Mouse (Mus musculus): ENCODE measurements around the gene Lin52.
A peak's percentile ranks its signal among the peaks of the same experiment; 100 is the strongest.

Lin52 gene

DNA sequence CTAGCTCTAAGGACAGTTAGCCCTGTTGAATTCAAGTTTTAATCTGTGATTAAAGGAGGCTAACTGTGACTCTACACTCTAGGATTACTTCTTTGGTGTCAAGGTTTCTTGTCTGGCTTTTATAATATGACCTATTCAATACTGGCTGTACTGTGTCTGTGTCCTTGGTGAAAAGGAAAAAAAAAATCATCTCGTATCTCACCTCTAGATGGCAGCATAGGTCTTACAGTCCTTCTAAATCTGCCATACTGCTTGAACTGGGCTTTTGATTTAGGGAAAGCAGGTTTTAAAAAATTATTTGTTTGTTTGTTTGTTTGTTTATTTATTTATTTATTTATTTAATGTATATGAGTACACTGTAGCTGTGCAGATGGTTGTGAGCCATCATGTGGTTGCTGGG is 17.5 kb downstream of the Lin52 start:
- DNase-seq (ENCODE audit: low spot score), result peak; percentile 53

DNA sequence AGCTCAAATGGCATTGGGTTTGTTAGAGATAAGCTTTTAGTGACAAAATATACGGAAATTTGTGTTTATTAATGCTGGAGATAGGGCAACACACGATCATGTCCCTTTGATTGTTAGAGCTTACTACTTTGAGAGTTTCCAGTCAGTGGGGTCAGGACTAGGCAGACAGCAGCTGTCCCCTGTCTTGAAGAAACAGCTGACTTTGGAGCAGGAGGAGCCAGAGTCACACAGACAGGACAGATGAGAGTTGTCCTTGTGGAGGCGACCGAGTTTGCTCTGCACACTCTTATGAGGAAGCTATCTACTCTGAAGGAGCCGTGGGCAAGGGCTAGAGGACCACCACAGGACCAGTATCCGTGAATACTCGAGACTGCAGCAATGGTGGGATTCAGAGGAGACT is 27.7 kb downstream of the Lin52 start:
- no peak for DNase-seq (ENCODE audit: low spot score)

DNA sequence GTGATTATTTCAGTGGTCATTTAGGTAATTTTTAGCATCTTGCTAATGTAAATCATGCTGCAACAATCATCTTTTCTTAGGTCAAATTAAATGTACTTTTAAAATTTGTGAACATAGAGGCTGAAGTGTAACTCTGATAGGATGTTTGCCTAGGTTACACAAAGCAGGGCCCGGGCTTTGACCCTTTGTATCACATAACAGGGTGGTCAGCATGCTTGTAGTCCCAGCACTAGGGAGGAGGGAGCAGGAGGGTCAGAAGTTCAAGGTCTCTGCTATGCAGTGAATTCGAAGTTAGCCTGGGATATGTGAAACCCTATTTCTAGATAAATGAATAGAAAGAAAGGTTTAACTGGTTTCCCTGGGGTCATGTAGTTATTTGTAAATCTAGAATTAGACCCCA is 30.0 kb downstream of the Lin52 start:
- DNase-seq (ENCODE audit: low spot score), result no peak

DNA sequence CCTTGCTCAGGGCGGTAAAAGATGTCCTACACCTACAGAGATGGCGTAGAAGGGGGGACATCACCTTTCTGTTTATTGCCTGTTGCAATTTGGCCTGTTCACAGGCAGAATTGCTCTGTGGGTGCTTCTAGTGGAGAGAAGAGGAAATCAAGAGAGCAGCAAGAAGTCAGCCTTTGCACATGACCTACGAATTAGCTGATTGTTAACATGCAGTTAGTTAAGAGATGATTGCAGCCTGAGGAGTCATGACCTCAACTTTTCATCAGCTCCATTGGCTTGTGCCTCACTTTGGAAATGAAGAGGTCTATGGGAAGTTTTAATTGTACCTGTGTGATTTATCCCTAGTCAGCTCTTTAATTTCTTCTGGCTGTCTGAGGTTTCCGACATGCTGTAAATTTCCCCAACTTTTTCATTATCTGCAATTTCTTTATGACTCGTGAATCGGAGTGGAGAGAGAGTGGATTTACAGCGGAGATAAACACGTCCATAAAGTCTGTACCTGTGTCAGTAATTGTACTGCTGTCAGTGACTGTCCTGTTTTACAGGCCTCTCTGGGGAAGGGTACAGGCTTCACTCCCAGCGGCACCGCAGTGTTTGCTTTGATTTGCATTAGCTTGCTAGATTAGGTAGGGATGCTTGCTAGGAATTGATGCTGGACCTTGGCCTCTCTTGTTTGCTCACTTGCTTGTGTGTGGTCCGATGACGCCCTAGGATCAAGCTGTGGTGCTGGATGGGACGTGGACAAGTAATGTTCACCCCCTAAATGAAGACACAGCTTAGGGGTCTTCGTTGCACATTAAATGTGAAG is 31.8 kb downstream of the Lin52 start:
- no peak for DNase-seq (ENCODE audit: low spot score)

DNA sequence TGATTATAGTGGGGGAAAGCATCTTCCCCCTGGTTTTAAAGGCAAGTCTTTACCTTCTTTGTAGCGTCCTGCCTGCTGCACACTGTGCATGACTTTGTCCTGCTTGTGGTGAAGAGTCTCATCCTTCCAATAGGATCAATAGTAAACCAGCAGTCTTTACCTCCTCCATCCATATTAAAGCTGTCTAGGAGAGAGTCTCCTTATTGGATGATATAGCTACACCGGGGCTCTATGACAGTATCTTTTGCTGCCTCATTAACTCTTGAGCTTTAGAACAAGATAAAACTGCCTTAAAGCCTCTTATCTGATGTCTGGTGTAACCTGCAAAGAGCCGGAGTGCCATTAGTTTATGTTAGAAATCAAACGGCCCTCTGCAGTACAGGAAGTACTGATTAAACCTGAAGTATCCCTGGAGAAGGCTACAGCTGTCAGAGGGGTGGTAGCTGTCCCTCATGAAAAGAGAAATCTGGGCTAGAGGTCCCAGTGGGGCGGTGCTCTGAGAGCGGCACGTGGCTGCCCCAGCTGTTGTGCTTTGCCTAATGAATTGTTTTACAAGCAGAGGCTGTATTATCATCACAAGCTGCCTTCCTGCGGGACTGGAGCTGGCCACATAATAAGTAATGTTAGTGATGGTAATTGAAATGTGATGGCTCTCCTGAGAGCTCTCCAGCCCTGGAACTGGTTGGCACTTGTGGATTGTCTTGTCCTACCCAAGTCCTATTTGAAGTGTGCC is 36.3 kb downstream of the Lin52 start:
- peak; percentile 3 for DNase-seq (ENCODE audit: low spot score)

DNA sequence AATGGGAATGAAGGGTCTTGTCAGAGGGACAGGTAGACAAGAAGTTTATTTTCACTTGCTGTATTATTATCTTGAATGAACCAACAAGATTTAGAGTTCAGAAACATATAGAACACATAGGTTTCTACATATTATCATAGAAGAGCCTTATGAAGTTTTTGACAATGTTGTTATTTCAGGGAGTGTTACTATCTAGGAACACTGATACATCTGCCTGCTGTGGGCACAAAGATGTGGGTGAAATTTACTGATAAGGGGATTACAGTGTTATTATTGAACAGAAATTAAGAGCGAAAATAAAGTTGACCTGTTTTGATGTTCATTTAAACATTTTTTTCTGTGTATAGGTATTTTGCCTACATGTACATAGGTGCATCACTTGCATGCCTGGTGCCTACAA is 45.6 kb downstream of the Lin52 start:
- DNase-seq (ENCODE audit: low spot score), result no peak

DNA sequence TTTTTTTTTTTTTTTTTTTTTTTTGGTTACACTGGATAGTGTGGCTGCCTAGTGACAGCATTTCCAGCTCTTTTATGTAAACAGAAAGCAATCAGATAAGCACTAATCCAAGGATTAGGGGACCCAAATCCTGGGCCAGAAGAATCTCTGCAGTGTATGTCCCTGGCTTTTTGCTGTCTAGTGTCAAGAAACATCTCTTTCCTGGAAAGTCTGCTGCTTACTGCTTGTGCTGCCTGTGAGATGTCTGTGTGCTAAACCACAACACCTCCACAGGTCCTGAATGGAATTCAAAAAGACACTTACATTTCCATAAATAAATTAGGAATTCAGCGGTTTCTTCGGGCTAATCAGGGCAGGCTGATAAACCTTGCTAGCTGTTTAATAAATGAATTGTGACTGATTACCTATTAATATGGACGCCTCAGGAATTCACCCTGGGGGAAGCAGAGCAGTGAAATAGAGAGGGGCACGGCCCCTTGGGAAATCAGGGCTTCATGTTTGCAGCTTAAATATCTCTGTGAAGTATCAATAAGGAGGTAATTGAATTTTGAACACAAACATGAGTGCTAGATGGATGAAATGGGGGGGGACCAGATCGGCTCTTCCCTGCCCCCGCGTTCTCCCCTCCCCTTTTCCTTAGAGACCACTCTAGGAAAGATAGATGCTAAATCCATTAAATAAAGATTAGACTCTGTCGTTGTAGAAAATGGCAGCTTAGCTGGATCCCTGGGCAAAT is 49.5 kb downstream of the Lin52 start:
- DNase-seq (ENCODE audit: low spot score), result no peak

DNA sequence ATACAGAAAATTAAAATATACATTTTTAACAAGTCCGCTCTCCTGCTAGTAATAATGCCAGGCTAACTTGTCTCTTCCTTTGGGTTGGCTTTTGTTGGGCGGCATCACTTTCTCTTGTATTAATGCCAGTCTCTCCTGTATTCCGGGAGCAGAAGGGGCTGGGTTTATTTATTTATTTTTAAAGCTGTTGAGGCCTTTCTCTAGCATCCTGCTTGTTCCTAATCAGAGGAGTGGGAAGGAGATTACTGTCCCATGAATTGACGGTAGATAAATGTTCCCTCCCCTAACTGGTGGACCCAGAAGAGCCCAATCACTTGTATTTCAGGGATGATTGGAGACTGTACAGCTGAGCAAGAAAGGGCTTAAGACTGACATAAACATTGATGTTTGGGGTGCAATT is 50.1 kb downstream of the Lin52 start:
- DNase-seq (ENCODE audit: low spot score), result no peak

DNA sequence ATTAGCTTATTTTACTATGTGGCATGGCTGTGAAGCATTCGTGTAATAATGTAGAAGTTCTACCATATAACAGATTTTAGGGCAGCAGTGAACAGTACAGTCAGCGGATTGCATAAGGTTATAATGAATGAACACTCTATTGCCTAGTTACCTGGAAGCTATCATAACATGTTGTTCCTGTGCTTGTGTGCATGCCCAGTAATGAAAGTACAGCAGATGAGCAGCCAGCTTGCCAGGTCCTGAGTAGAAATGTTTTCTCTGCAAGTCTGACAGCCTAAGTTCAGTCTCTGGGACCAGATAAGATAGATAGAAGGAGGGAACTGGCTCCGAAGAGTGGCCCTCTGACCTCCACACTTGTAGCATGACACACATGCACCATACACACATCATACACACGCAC is 55.6 kb downstream of the Lin52 start:
- peak; percentile 26 for DNase-seq (ENCODE audit: low spot score)

DNA sequence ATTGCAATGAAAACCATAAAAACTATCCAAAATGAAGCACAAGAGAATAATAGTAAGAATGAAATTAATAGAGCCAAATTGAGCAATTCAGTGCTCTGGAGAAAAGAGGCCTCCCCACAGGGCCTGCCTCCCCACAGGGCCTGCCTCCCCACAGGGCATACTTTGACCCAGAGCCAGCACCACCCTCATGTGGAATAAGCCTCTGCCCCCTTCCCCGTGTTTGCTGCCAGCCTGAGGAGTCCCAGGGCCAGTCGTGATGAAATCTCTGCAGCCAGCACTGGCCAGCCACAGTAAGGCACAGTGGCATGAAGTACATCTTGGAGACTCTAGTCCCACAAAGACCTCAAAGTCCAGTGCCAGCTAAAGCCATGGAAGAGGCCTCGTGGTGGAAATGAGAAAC is 60.8 kb downstream of the Lin52 start:
- DNase-seq (ENCODE audit: low spot score), result no peak

DNA sequence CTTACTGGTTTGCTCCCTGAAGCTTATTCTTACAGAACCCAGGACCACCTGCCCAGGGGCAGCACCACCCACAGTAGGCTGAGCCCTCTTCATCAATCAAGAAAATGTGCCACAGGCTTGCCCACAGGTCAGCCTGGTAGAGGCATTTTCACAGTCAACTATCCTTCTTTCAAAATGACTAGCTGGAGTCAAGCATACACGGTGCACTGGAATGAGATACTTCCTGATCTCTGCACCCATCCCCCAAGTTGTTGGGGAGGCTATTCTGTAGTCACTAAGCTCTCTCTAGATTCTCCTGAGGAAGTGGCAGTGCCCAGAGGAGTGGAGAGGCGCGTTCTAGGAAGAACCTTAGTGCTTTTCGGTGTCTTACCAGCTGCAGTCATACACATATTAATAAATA is 64.3 kb downstream of the Lin52 start:
- DNase-seq (ENCODE audit: low spot score), result no peak

DNA sequence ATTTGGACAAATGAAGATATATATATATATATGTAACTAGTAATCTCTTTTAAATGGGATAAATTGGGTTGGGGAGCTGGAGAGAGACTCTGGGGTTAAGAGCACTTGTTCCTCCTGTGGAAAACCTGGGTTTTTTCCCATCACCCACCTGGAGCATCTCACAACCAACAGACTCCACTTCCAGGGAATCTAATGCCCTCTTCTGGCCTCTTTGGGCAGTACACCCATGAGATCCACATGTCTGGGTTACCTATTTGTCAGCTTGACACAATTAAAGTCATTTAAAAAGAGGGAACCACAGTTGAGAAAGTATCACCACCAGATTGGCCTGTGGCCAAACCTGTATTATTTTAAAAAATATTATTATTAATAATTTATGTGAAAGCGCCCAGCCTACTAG is 65.4 kb downstream of the Lin52 start:
- no peak for DNase-seq (ENCODE audit: low spot score)

DNA sequence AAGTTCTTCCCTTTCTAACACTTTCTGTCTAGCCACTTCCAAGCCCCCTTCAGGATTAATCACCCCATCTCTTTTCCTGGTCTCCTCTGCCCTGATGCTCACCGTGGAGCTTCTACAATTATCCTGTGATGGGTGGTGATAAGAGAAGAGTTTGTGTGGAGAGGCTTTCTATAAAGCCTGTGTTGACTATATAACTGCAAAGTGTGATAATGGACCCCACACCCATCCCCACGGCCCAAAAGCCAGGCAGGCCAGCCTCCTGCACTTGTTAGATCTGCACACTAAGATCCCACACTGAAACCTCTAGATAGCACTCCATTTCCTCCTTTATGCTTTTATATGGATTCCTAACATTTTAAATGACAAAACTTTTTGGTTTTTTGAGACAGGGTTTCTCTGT is 66.8 kb downstream of the Lin52 start:
- DNase-seq (ENCODE audit: low spot score), result no peak

DNA sequence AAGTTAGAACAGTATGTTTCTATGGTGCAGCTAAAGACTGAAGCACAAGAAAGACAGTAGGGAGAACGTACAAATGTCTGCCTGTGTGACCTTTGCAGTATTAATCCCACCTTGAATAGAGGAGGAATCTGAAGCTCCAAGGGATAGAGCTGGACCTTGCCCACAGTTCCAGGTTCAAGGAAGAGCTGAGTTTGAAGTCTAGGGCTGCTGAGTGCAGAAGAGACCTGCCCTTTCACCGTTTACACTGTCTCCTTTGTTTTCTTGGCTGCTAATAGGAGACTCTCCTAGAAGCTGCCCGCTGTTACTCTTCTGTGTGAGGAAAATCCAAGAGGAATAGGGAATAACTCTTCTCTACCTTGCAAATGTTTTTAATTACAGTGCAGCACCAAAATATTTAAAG is 72.5 kb downstream of the Lin52 start:
- DNase-seq (ENCODE audit: low spot score), result no peak

DNA sequence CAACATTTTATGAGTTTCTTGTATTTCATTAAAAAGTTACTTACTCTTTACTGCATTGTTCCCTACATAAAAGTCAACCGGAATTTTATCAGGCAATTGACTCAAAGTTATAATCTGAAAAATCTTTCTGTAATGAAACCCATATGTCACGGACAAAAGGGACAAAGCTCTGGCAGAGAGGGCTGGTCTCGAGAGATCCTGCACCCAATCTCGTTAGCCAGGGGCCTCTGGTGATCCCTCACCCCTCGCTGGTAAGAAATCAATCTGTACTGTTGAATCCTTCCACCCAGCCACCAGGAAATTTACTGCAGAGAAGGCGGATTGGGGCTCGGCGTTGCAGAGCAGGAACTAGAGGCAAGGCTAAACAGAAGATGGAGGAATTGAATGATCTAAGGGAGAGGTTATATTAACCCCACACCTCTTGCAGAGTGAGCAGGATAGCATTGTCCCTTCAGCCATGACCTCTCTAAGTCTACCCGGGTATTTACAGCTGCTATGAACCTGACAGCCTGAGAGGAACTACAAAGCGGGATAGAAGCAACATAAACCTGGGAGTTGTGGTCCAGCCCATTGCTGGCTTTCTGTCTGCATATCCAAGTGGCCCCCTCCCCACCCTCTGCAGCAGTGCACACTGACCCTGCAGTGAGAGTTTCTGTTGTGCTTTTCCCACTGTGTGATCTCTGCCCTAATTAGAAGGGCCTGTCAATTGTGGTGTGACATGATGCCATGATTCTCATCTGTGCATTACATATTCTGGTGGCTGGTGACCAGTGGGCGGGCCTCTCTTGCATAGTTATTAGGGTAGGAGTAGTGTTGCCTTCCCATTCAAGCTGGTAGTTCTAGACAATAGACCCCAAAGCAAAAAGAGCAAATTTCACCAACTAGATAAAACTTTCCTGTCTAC is 73.2 kb downstream of the Lin52 start:
- DNase-seq (ENCODE audit: low spot score), result no peak

DNA sequence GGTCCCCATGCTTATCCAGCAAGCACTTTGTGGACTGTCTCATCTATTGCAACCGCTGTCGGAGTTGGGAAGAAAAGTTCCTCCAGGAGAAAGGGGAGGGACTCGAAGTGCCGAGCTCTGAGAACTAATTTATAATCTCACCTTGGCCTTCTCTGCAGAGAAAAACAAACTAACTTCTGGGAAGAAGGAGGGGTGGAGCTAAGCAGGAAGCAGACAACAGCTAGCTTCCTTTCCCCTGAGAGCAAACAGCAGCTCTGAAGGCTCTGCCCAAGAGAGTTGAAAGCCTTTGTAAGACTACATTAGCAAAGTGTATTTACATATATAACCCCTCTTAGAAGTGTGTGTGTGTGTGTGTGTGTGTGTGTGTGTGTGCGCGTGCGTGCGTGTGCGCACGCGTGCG is 74.2 kb downstream of the Lin52 start:
- no peak for DNase-seq (ENCODE audit: low spot score)

DNA sequence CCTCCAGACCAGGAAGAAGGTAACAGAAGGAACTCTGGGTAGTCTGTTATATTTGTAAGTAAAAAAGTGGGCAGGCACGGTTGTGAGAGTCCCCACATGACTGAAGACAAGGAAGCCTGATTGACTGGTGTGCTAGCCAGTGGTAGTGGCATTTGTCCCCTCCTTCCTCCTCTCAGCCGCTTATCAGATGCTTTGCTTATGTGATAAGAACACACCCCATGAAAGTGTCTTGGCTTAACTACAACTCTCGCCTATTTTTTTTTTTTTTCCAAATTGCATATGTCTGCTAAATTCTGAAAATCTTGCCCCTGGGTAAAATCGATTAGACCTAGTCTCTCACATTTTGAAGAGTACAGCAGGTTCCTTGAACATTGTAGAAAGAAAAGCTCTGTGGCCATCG is 79.2 kb downstream of the Lin52 start:
- DNase-seq (ENCODE audit: low spot score), result no peak

DNA sequence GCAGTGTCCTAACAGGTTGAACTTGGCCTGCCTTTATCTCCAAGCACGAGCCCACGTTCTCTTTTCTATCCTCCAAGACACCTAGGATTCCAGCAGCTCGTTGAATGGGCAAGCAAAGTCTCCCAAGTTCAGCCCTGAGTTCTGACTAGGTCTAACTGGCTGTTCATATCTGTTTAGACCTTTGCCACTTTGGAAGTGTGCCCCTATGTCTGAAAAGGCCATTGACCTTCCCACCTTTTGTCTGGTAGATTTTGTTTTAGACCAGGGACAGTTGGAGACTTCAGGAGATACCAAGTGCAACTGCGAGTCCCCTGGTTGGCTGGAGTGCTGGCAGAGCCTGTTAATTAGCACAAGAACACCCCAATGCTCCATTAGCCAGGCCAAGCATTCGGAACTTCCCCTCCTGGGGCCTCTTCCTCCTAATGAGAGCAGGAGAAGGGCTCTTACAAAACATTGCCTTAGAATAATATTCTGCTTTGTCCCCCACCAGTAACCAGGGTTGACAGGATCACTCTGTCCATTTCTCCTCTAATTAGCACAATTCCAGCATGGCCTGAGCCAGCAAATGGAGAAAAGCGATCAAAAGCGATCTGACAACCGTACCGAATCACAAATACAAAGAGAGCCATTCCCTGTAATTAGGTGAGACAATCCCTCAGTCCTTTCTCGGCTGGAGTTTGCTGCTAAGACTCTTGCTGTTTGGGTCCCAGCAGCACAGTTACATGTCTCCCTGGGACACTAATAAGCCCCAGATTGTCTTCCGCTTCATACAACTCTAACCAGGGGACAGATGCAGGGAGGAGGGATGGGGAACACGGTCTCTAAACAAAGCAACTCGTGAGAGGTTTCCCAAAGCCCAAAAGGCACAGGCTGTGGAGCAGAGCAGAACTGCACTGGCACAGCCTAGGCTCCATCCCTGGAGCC is 80.9 kb downstream of the Lin52 start:
- DNase-seq (ENCODE audit: low spot score), result peak; percentile 18

DNA sequence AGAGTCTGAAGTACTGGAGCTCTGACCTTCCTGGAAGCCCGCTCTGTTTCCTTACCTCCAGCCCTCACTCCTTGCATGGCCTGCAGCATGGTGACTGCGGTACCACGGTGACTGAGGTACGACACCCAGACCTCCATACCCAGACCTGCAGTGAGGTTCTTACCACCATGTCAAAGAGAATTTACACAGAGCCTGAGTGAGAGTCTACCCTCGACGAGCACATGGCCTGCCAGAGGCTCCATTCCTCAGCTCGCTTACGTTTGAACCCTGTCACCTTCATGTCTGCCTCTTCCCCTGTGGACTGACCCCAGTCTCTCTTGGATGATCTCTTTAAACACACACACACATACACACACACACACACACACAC is 81.6 kb downstream of the Lin52 start:
- no peak for DNase-seq (ENCODE audit: low spot score)

DNA sequence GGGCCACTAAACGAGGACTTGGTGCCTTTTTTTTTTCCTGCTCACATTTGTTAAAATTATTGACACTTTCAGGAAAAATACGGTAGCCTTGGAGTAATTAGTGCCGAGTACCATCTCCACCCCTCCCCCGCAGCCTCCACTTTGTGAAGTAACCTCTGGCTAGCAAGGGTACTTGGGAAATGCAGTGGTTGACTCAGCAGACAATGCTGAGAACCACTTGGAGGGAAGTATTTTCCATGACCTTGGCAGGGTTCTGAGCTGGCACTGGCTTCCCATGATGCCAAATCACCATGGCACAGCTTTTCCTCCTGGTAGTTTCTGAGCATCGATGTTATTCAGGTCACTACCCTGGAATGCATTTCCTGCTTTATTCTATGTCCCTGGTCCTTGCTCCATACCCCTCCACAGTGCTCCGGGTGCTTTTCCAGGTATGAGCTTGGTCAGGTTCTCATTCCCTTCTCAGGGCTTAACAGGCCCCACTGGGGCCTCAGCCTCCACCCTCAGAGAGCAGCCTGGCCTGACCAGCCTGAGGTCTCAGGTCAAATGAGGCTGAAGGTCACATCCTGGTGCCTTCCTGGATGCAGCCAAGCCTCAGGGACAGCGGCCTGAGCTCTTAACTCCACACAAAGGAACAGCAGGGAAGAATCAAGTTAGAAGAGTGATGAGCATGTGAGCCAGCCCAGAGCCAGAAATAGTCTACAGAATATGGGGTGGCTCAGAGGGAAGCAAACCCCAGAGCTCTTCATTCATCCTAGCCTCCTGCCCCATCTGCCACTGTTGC is 82.7 kb downstream of the Lin52 start:
- no peak for DNase-seq (ENCODE audit: low spot score)

Data from layer of hippocampus, adult 9-10 months (tissue).